Mouse (Mus musculus) gastrocnemius, adult 18-20 months (tissue): ENCODE data around the gene Olfr301. TPM values are rescaled to one million over a fixed set of nuclear protein-coding genes. Genes with fewer than 3 reads are reported as not detected.

ENCODE experiments used
- DNase-seq: peaks from one replicate; pipeline ENCODE4 v3.0.0; 2021; ENCODE audit warnings: low spot score
- long read RNA-seq, 2 experiments: library from polyadenylated mRNA; stranded (forward); transcript quantifications; one replicate each; pipeline ENCODE4 v2.0.0; 2021
- total RNA-seq, 2 experiments: library from RNA; stranded (reverse); gene quantifications; 2 replicates each; pipeline ENCODE4 v1.2.3; 2021

Gene Olfr301
- not detected for total RNA-seq
- long read RNA-seq, experiment 1, result 0 reads
- long read RNA-seq, experiment 2, result 0 reads

- no peak for DNase-seq
These were observed at the start of gene Olfr301 for GRCm38 (mm10) chr7:86403546-86403945. Gene Olfr301 (plus strand): TSS chr7:86403846.

- DNase-seq, result no peak
These were observed 36.8 kb upstream of the Olfr301 start, which contains the start of gene Olfr305 for GRCm38 (mm10) chr7:86366828-86367227. Gene Olfr305 (minus strand): TSS chr7:86366928.

- DNase-seq, result no peak
These were observed 17.9 kb upstream of the Olfr301 start for GRCm38 (mm10) chr7:86385769-86386168.

DNA sequence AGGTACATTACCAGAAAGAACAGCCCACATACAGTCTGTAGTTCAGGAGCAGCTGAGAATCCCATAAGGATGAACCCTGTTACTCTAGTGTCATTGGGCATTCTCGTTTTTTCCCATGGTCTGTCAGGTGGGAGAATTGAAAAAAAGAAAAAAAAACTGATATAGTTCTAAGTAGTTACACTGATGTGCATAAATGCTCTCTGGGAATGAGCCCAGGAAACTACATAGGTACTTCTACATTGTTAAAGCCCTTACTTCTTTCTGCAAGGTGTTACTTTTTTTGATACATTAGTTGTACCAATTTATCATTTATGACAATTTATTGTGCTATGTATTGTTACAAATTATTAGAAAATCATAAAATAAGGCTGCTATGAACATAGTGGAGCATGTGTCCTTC is 17.1 kb upstream of the Olfr301 start, which contains the start of gene Olfr304:
Gene Olfr304 (minus strand): TSS at position 101 of the 400 bp plus-strand sequence.
- DNase-seq, result no peak

DNA sequence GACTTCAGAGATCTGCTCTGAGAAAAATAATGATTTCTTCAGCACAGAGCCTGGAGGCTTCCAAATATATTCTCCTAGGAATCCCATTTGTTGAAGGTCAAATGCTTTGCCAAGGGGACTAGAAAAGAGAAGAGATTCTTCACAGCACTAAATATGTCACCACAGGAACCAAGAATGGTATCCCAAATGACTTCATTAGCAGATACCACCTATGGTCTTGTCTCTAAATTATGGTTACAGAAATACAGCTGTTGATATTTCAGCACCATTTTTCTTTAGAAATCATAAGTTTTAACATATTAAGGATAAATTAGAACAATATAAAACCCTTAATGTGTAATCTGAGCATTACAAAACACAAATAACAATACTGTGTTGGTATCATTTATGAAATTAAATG is 6.0 kb upstream of the Olfr301 start, which contains the start of gene Olfr303:
Gene Olfr303 (minus strand): TSS at position 101 of the 400 bp plus-strand sequence.
- no peak for DNase-seq

DNA sequence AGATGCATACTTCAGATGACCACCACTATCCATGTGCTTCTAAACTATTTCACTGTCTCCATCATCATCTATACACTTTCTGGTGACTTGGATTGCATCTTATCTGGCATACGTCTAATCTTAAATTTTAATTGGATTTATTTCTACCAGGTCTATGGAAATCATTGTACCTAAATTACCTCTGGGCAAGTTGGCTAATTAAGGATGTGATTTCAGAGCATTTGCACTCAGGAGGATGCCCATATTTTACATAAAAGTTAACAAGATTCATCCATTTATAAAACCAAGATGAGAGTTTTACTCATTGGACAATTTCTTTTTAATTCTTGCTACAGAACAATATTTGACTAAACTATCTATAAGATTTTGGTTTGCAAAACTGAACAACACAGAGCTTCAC is 56.0 kb downstream of the Olfr301 start, which contains the start of gene Olfr299:
Gene Olfr299 (plus strand): TSS at position 301 of the 400 bp plus-strand sequence.
- DNase-seq, result no peak

Other genes with a start within 250 kb of the Olfr301 start
- not detected for gene Vmn2r75, start 232.1 kb upstream of the Olfr301 start, total RNA-seq
- not detected for gene Vmn2r76, start 157.5 kb upstream of the Olfr301 start, total RNA-seq
- not detected for gene Olfr310, start 126.7 kb upstream of the Olfr301 start, total RNA-seq
- not detected for gene Olfr309, start 90.1 kb upstream of the Olfr301 start, total RNA-seq
- not detected for gene Olfr308, start 78.2 kb upstream of the Olfr301 start, total RNA-seq
- gene Olfr307, start 66.3 kb upstream of the Olfr301 start, total RNA-seq, result not detected
- not detected for gene Olfr305, start 36.9 kb upstream of the Olfr301 start, total RNA-seq
- gene Olfr304, start 17.2 kb upstream of the Olfr301 start, total RNA-seq, result not detected
- not detected for gene Olfr303, start 6.1 kb upstream of the Olfr301 start, total RNA-seq
- not detected for gene Olfr299, start 56.1 kb downstream of the Olfr301 start, total RNA-seq
- not detected for gene Olfr298, start 88.6 kb downstream of the Olfr301 start, total RNA-seq
- not detected for gene Olfr297, start 116.1 kb downstream of the Olfr301 start, total RNA-seq
- gene Olfr295, start 180.0 kb downstream of the Olfr301 start, total RNA-seq, result not detected
- not detected for gene Olfr294, start 212.8 kb downstream of the Olfr301 start, total RNA-seq
- not detected for gene Olfr293, start 245.2 kb downstream of the Olfr301 start, total RNA-seq